8 mouse cellular contexts compared by ENCODE assay signal in genomic region chrX:13071776-13072460, GRCm38 (mm10). TPM values are rescaled to one million over a fixed set of nuclear protein-coding genes. Genes with fewer than 3 reads are reported as not detected.
DNase-seq lines count a peak whose midpoint lies in the region; ATAC-seq and TF ChIP-seq lines count a peak whose summit lies in the region.

No protein-coding gene starts in this region.

- no peaks in the 10 kb centered on the region for H3K9me3 ChIP-seq in embryonic facial prominence, embryonic 13.5 days
- no peaks in the 10 kb centered on the region for H3K9me3 ChIP-seq in limb, embryonic 14.5 days (ENCODE audit: control insufficient read depth, low read length)
- no peaks in the 10 kb centered on the region for H3K9me3 ChIP-seq in midbrain, embryonic 16.5 days (replicated peaks; ENCODE audit: control insufficient read depth, low read length, poor library complexity, severe bottlenecking)

- no peak for TF ChIP-seq POLR2A in limb, embryonic 14.5 days (IDR thresholded peaks at IDR 0.05; ENCODE audit: borderline replicate concordance, extremely low read depth, insufficient read depth, insufficient read length)

- DNase-seq in embryo, embryonic 10 days (ENCODE audit: low spot score): peak; percentile 56
- no peak for DNase-seq in embryo, embryonic 9.5 days (ENCODE audit: extremely low spot score)
- peak; percentile 39 for DNase-seq in heart, adult 8-10 months (ENCODE audit: low spot score)
- DNase-seq in kidney, adult 9 months: peak; percentile 65
- peak; percentile 61 for DNase-seq in limb, embryonic 14.5 days (ENCODE audit: low spot score)
- peak; percentile 55 to 71 for DNase-seq in spleen, postnatal 10 days (ENCODE audit: low spot score in 2 of 2)

- peak overlapping the region; percentile 93 for H3K27ac ChIP-seq in embryonic facial prominence, embryonic 13.5 days
- peak overlapping the region; percentile 90 for H3K27ac ChIP-seq in limb, embryonic 14.5 days (replicated peaks; ENCODE audit: low read depth, low read length)
- peak overlapping the region; percentile 95 for H3K27ac ChIP-seq in midbrain, embryonic 16.5 days (ENCODE audit: low read length)

- no peaks in the 10 kb centered on the region for H3K36me3 ChIP-seq in embryonic facial prominence, embryonic 13.5 days
- H3K36me3 ChIP-seq in limb, embryonic 14.5 days (ENCODE audit: control insufficient read depth, insufficient read depth, low read length): no peaks in the 10 kb centered on the region
- H3K36me3 ChIP-seq in midbrain, embryonic 16.5 days (ENCODE audit: control insufficient read depth, insufficient read depth, low read length): no peaks in the 10 kb centered on the region

- H3K9ac ChIP-seq in embryonic facial prominence, embryonic 13.5 days: peak overlapping the region; percentile 89
- peak overlapping the region; percentile 82 for H3K9ac ChIP-seq in limb, embryonic 14.5 days (ENCODE audit: low read depth, low read length, severe bottlenecking)
- H3K9ac ChIP-seq in midbrain, embryonic 16.5 days (ENCODE audit: low read depth, low read length): peak overlapping the region; percentile 88

- WGBS in embryonic facial prominence, embryonic 13.5 days: 16% methylated on average over 59 of the region's 67 CpGs
- WGBS in limb, embryonic 14.5 days: 17% methylated on average over 39 of the region's 67 CpGs
- WGBS in midbrain, embryonic 16.5 days: 12% methylated on average over 38 of the region's 67 CpGs

- peak overlapping the region; percentile 56 for H3K4me2 ChIP-seq in embryonic facial prominence, embryonic 13.5 days
- H3K4me2 ChIP-seq in limb, embryonic 14.5 days (replicated peaks; ENCODE audit: low read depth, low read length, severe bottlenecking): peak overlapping the region; percentile 47; the same call in 1 of the 2 replicates
- no peak overlapping the region for H3K4me2 ChIP-seq in midbrain, embryonic 16.5 days (ENCODE audit: low read length)

- peak overlapping the region; percentile 68 for H3K4me3 ChIP-seq in embryonic facial prominence, embryonic 13.5 days
- peak overlapping the region; percentile 64 for H3K4me3 ChIP-seq in limb, embryonic 14.5 days (replicated peaks; ENCODE audit: low read length)
- peak overlapping the region; percentile 72 for H3K4me3 ChIP-seq in midbrain, embryonic 16.5 days (ENCODE audit: low read depth, low read length)

- ATAC-seq in embryonic facial prominence, embryonic 13.5 days (ENCODE audit: insufficient number of reproducible peaks, insufficient read depth, low FRiP score, low TSS enrichment, low read depth): peak; percentile 39
- ATAC-seq in limb, embryonic 14.5 days (ENCODE audit: low FRiP score, low read depth): peak; percentile 32
- peak; percentile 31 for ATAC-seq in midbrain, embryonic 16.5 days

- no peaks in the 10 kb centered on the region for H3K4me1 ChIP-seq in embryonic facial prominence, embryonic 13.5 days
- H3K4me1 ChIP-seq in limb, embryonic 14.5 days (ENCODE audit: control insufficient read depth, insufficient read depth, low read length): no peaks in the 10 kb centered on the region
- no peaks in the 10 kb centered on the region for H3K4me1 ChIP-seq in midbrain, embryonic 16.5 days (ENCODE audit: control insufficient read depth, insufficient read depth, low read length)

- H3K27me3 ChIP-seq in embryonic facial prominence, embryonic 13.5 days: peaks cover 20% of the 10 kb centered on the region
- 0 out of 2 replicates have a peak, but pooled peaks cover 4% of the 10 kb centered on the region for H3K27me3 ChIP-seq in limb, embryonic 14.5 days (ENCODE audit: control insufficient read depth, insufficient read depth, low read length)
- no peaks in the 10 kb centered on the region for H3K27me3 ChIP-seq in midbrain, embryonic 16.5 days (ENCODE audit: control insufficient read depth, insufficient read depth, low read depth, low read length)

RNA-seq across cellular contexts. Expression of gene Usp9x, which starts 0.6 kb away (rescaled TPM):
- 28.8 and 31.7 TPM in 2 replicates for polyA plus RNA-seq in embryonic facial prominence, embryonic 13.5 days (2015; fragmentation: Nextera tagmentation; extraction: Ambion mirVana)
- total RNA-seq in heart, adult 8-10 months (2022): 100 to 1,000 TPM; 152 to 199 (median 183) TPM
- polyA plus RNA-seq in limb, embryonic 14.5 days (2012; rRNA removed): 33.0 and 38.2 TPM in 2 replicates
- polyA plus RNA-seq in limb, embryonic 14.5 days (2014; fragmentation: Nextera tagmentation; extraction: Ambion mirVana): 55.5 and 58.4 TPM in 2 replicates
- polyA plus RNA-seq in midbrain, embryonic 16.5 days (2015; fragmentation: Nextera tagmentation; extraction: Ambion mirVana): 35.2 and 41.4 TPM in 2 replicates
